In genomic region chr1:172932197-172932596, GRCm38 (mm10) we compare ENCODE assay signal across 29 mouse cellular contexts. TPM values are rescaled to one million over a fixed set of nuclear protein-coding genes. Genes with fewer than 3 reads are reported as not detected.
"Had no signal": no experiment of that assay in that cellular context is flagged by ENCODE, and none has a peak within 500 bp of the region (broad histone marks: within the 10 kb centered on the region; RNA-seq: fewer than 3 reads in every experiment).

No protein-coding gene starts in this region.

- ATAC-seq: lung, postnatal 0 days; midbrain, embryonic 13.5 days; midbrain, embryonic 15.5 days had no signal

- DNase-seq: lung, adult 2 months; lung, postnatal 14 days; lung, postnatal 36 days; right cerebral cortex, adult 18-20 months; right cerebral cortex, postnatal 25 days; right cerebral cortex, postnatal 4 days; spleen, adult 18-20 months; thymus, adult 18-20 months; thymus, postnatal 14 days; thymus, postnatal 36 days had no signal

- H3K27me3 ChIP-seq: limb, embryonic 15.5 days; lung, embryonic 15.5 days; megakaryocyte, embryonic 14.5 days; midbrain, embryonic 13.5 days; midbrain, embryonic 15.5 days; neural tube, embryonic 12.5 days had no signal

- H3K36me3 ChIP-seq: limb, embryonic 15.5 days; lung, embryonic 15.5 days; midbrain, embryonic 13.5 days; midbrain, embryonic 15.5 days; neural tube, embryonic 12.5 days had no signal

- H3K9ac ChIP-seq: limb, embryonic 15.5 days; liver, embryonic 14.5 days; lung, embryonic 15.5 days; midbrain, embryonic 13.5 days; midbrain, embryonic 15.5 days; neural tube, embryonic 12.5 days had no signal

- H3K4me1 ChIP-seq: limb, embryonic 15.5 days; lung, embryonic 15.5 days; megakaryocyte, embryonic 14.5 days; midbrain, embryonic 13.5 days; midbrain, embryonic 15.5 days; neural tube, embryonic 12.5 days had no signal

- H3K4me3 ChIP-seq: limb, embryonic 15.5 days; lung, embryonic 15.5 days; megakaryocyte, embryonic 14.5 days; midbrain, embryonic 13.5 days; midbrain, embryonic 15.5 days; neural tube, embryonic 12.5 days had no signal

- H3K9me3 ChIP-seq: limb, embryonic 15.5 days; lung, embryonic 15.5 days; midbrain, embryonic 13.5 days; midbrain, embryonic 15.5 days; neural tube, embryonic 12.5 days had no signal

- H3K4me2 ChIP-seq: limb, embryonic 15.5 days; lung, embryonic 15.5 days; midbrain, embryonic 11.5 days; midbrain, embryonic 13.5 days; midbrain, embryonic 15.5 days; neural tube, embryonic 12.5 days had no signal

- H3K27ac ChIP-seq: limb, embryonic 15.5 days; liver, embryonic 14.5 days; lung, embryonic 15.5 days; macrophage; midbrain, embryonic 13.5 days; midbrain, embryonic 15.5 days; neural tube, embryonic 12.5 days had no signal

RNA-seq across cellular contexts. Expression of gene Olfr16, which starts 18.0 kb away (rescaled TPM):
- total RNA-seq: megakaryocyte progenitor cell, adult 5-6 weeks; midbrain, postnatal 0 days; monocyte, adult 5-6 weeks had no signal
- polyA plus RNA-seq: limb, embryonic 15.5 days; liver, embryonic 14.5 days; lung, adult 2 months; lung, embryonic 15.5 days; lung, postnatal 0 days; macrophage; midbrain, embryonic 11.5 days; midbrain, embryonic 13.5 days; midbrain, embryonic 15.5 days; midbrain, postnatal 0 days; neural tube, embryonic 12.5 days; neural tube, embryonic 14.5 days; small intestine, adult 2 months; stomach, embryonic 14.5 days; stomach, embryonic 16.5 days; thymus, postnatal 0 days had no signal

RNA-seq across cellular contexts. Expression of gene Apcs, which starts 37.4 kb away (rescaled TPM):
- total RNA-seq: megakaryocyte progenitor cell, adult 5-6 weeks; midbrain, postnatal 0 days; monocyte, adult 5-6 weeks; neutrophil, adult 5-6 weeks had no signal
- polyA plus RNA-seq: limb, embryonic 15.5 days; macrophage; midbrain, embryonic 11.5 days; midbrain, embryonic 13.5 days; midbrain, embryonic 15.5 days; midbrain, postnatal 0 days; neural tube, embryonic 12.5 days; neural tube, embryonic 14.5 days; small intestine, adult 2 months; stomach, embryonic 14.5 days; thymus, postnatal 0 days had no signal
